Mouse (Mus musculus) midbrain, embryonic 12.5 days (tissue): ENCODE measurements at regions not wholly inside any gene's neighbourhood (a gene's known extent, or its start where the extent isn't known, plus 50 kb on each side); places are given as distances from the start of the nearest gene placed in this dataset. TPM values are rescaled to one million over a fixed set of nuclear protein-coding genes. Genes with fewer than 3 reads are reported as not detected.

Source experiments
- microRNA-seq: library from miRNA; unstranded; fragments of <30 nt; microRNA quantifications from one replicate; pipeline ENCODE4, GENCODE M21; 2017

Small RNA genes in the stretch of these regions (microRNA-seq; reads per million reads assigned to microRNA genes)
- not detected for gene Gm27628
